Comparison of ENCODE assay signal across 8 mouse cellular contexts in genomic region chr10:99261636-99262318, GRCm38 (mm10). TPM values are rescaled to one million over a fixed set of nuclear protein-coding genes. Genes with fewer than 3 reads are reported as not detected.
A peak's percentile ranks its signal among the peaks of the same experiment; 100 is the strongest.
DNase-seq lines count a peak whose midpoint lies in the region; ATAC-seq lines count a peak whose summit lies in the region.

No protein-coding gene starts in this region.

- peak overlapping the region; percentile 60 for H3K4me3 ChIP-seq in hindbrain, embryonic 16.5 days (ENCODE audit: low read length)

- H3K4me2 ChIP-seq in hindbrain, embryonic 16.5 days (ENCODE audit: low read length), result peak overlapping the region; percentile 92

- peak overlapping the region; percentile 82 for H3K9ac ChIP-seq in hindbrain, embryonic 16.5 days (ENCODE audit: low read depth, low read length)

- under 1% methylated on average over 48 of the region's 62 CpGs for WGBS in hindbrain, embryonic 16.5 days

- no peaks in the 10 kb centered on the region for H3K9me3 ChIP-seq in hindbrain, embryonic 16.5 days (ENCODE audit: control insufficient read depth, low read length)

- no peaks in the 10 kb centered on the region for H3K27me3 ChIP-seq in hindbrain, embryonic 16.5 days (replicated peaks; ENCODE audit: control insufficient read depth, insufficient read depth, low read length)

- ATAC-seq in hindbrain, embryonic 16.5 days, result peak; percentile 60
- ATAC-seq in megakaryocyte, adult 5-6 weeks (ENCODE audit: poor library complexity, severe bottlenecking), result peak; percentile 33

- H3K27ac ChIP-seq in hindbrain, embryonic 16.5 days (ENCODE audit: low read depth, low read length), result peak overlapping the region; percentile 91

- peaks cover 9% of the 10 kb centered on the region for H3K4me1 ChIP-seq in hindbrain, embryonic 16.5 days (ENCODE audit: control insufficient read depth, insufficient read depth, low read depth, low read length)

- H3K36me3 ChIP-seq in hindbrain, embryonic 16.5 days (ENCODE audit: control insufficient read depth, insufficient read depth, low read length), result no peaks in the 10 kb centered on the region

- DNase-seq in T-cell, adult 2 months (ENCODE audit: low spot score), result peak; percentile 85
- peak; percentile 82 to 85 for DNase-seq in cerebellum, postnatal 14 days
- DNase-seq in gastrocnemius, adult 18-20 months (ENCODE audit: low spot score), result peak; percentile 78
- DNase-seq in left cerebral cortex, adult 8-10 months (ENCODE audit: low spot score in 2 of 2), result peak; percentile 72 to 73
- peak; percentile 74 to 82 for DNase-seq in right cerebral cortex, adult 2 months (ENCODE audit: low spot score in 2 of 2)
- DNase-seq in urinary bladder, postnatal 14 days (ENCODE audit: low spot score), result peak; percentile 86

RNA-seq across cellular contexts. Expression of gene Dusp6, which starts 1.3 kb away (rescaled TPM):
- total RNA-seq in gastrocnemius, adult 18-20 months (2021), result 10 to 100 TPM in 1 of 2 experiments, 1 to 10 TPM in 1; 7.2 to 12.4 TPM
- polyA plus RNA-seq in hindbrain, embryonic 16.5 days (2015; fragmentation: Nextera tagmentation; extraction: Ambion mirVana), result 35.2 and 37.0 TPM in 2 replicates
- 10 to 100 TPM; 46.0 to 76.2 (median 60.7) TPM for total RNA-seq in left cerebral cortex, adult 8-10 months (2022)
- 47.6 and 51.1 TPM in 2 replicates for total RNA-seq in megakaryocyte, adult 5-6 weeks (2015)
- total RNA-seq in megakaryocyte, adult 5-6 weeks (2017), result 43.1 and 48.9 TPM in 2 replicates

Comparison
In these comparisons a context has a peak if more than half of its experiments do, and no peak if none do; other contexts are left out.
1. Peak in every context shown above with its lines: DNase-seq, ATAC-seq, H3K4me3 ChIP-seq and H3K27ac ChIP-seq.